Mouse (Mus musculus): ENCODE measurements around the gene Tcap. TPM values are rescaled to one million over a fixed set of nuclear protein-coding genes. Genes with fewer than 3 reads are reported as not detected.

The Tcap gene
- polyA plus RNA-seq, 1 experiment from 2014 or later: 7.5 TPM

DNA sequence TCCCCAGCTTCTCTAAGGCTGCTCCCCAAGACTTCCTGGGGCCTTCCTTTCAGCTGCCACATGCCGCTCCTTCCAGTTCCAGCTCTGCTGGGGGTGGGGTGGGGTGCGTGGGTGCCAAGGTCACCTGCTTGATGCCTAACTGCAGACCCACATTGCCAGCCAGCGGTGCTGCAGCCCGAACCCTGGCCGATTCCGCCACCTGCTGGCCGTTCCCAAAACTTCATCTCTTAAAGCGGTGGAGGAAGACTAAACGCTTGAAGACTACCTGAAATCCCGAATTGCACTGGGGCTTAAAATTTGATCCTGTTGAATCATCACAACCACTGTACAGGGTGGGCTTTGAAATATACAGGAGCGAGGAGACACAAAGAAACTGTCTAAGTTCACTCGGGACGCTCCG is 38.4 kb upstream of the Tcap start:
- Histone ChIP-seq H3K4me3 (no peak overlapping the region; the same call in 1 of the 2 replicates), H3K36me3 (no peaks in the 10 kb centered on the region), H3K9me3 (no peaks in the 10 kb centered on the region), H3K4me2 (peak overlapping the region; percentile 38; the same call in 1 of the 2 replicates), H3K27ac (no peak overlapping the region), H3K27me3 (peaks cover 82% of the 10 kb centered on the region), H3K4me1 (peaks cover 22% of the 10 kb centered on the region), H3K9ac (no peak overlapping the region)
- WGBS: 1% methylated on average over 14 of the region's 14 CpGs
- no peak for ATAC-seq (ENCODE audit: borderline replicate concordance, extremely low read depth, low FRiP score, low TSS enrichment)

DNA sequence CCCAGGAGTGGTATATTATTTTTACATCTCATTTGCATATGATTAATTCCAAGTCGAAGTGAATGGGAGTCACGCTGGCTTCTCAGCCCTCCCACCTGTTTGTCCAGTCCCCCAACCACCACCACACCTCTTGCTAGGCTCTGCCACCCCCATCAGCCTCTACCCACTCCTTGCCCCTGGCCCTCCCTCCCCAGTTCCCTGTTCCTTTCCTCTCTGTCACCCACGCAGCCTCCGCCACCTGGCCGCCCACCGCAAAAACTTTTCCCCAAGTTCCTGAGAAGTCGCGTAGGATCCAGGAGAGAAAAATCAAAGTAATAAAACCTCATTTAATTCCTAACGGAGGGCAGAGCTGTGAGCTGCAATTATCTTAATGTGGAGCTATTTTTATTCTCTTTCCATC is 37.4 kb upstream of the Tcap start:
- no peak for ATAC-seq (ENCODE audit: borderline replicate concordance, extremely low read depth, low FRiP score, low TSS enrichment)
- H3K9me3 ChIP-seq: no peaks in the 10 kb centered on the region
- no peaks in the 10 kb centered on the region for H3K36me3 ChIP-seq
- H3K4me3 ChIP-seq: no peak overlapping the region
- no peak overlapping the region for H3K9ac ChIP-seq
- WGBS: 18% methylated on average over 9 of the region's 9 CpGs
- H3K27ac ChIP-seq: no peak overlapping the region
- no peak overlapping the region for H3K4me2 ChIP-seq
- H3K27me3 ChIP-seq: peaks cover 83% of the 10 kb centered on the region
- H3K4me1 ChIP-seq: peaks cover 22% of the 10 kb centered on the region

DNA sequence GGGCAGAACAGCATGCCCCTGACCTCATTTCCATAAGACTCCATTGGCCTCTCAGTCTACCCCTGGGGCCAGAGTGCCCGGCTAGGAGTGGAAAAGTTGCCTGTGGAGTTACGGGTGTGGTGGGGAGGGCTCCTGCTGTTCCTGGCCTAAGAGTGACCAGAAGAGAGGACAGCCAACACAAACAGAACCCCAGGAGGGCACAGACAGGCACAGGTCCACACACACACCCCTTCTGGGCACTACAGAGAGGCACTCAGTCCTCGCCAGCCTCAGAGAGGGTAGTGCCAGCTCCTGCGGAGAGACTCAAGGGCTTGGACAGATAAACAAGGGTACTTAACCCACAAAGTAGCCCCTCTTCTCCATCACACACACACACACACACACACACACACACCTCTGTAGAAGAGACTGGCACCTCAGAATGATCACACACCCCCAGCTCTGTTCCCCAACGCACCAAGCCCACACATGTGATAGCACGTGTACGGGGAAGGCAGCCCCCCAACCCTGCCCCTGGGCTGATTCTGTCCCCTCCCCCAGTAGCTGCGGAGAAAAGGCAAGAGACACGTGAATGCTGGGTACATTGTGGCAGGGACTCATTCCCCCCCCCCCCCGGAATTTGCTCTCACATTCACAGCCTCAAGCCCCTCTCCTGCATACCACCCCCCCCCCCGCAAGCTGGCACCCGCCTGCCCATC is 36.1 kb upstream of the Tcap start:
- H3K4me1 ChIP-seq: peaks cover 17% of the 10 kb centered on the region
- peaks cover 82% of the 10 kb centered on the region for H3K27me3 ChIP-seq
- WGBS: 7% methylated on average over 11 of the region's 12 CpGs
- no peak for ATAC-seq (ENCODE audit: borderline replicate concordance, extremely low read depth, low FRiP score, low TSS enrichment)
- no peak overlapping the region for H3K9ac ChIP-seq
- H3K27ac ChIP-seq: no peak overlapping the region
- no peaks in the 10 kb centered on the region for H3K36me3 ChIP-seq
- H3K4me3 ChIP-seq: no peak overlapping the region
- no peaks in the 10 kb centered on the region for H3K9me3 ChIP-seq
- peak overlapping the region; percentile 91; the same call in 1 of the 2 replicates for H3K4me2 ChIP-seq

DNA sequence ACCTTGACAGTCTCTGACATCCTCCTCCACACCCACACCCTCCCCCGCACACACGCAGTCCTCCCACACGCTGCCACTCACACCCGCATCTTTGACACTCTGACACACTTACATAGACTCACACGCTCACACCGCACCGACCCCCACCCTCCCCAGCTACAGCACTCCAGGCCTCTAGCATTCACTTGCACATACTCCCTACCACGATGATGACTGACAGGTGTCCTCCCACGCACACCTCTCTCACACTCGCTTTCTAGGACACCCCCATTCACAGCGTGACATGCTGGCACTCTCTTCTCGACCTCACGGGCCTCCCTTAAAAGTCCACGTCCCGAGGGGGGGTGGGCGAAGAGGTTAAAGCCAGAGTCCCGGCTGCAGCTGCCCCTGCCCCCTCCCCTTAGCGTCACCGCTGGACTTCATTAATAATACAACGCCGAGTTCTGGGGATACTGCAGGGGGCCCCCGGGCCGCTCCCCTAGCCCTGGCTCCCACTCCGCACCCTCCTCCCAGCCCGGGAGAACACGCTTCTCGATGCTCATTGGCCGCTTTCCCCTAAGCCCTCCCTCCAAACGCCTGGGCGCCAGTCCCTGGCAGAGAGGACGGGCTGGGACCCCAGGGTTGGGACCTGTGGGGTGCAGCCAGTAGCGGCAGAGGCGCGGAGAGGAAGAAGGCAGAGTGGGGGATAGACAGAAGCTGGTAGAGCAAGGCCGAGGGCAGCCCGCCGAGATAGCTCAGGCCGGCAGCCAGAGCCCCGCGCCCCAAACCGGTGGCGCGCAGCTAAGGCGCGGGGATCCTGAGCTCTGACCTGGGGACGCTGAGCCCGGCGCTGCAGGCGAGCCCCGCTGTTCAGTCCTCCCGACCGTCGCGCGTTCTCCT is 35.3 kb upstream of the Tcap start, which contains the start of gene Ppp1r1b:
Ppp1r1b (plus strand) TSS at position 322 of the 879 bp plus-strand sequence.
- H3K36me3 ChIP-seq: no peaks in the 10 kb centered on the region
- H3K9me3 ChIP-seq: no peaks in the 10 kb centered on the region
- H3K4me3 ChIP-seq: peak within 1 kb of the TSS; percentile 45
- H3K9ac ChIP-seq: peak within 1 kb of the TSS; percentile 33
- H3K27me3 ChIP-seq: peaks cover 90% of the 10 kb centered on the region
- peaks cover 17% of the 10 kb centered on the region for H3K4me1 ChIP-seq
- WGBS: under 1% methylated on average over 55 of the region's 55 CpGs
- H3K27ac ChIP-seq: no peak within 1 kb of the TSS
- ATAC-seq (ENCODE audit: borderline replicate concordance, extremely low read depth, low FRiP score, low TSS enrichment): 0 out of 2 replicates have a peak, but pooled peaks have one; percentile 24
- peak within 1 kb of the TSS; percentile 91 for H3K4me2 ChIP-seq

DNA sequence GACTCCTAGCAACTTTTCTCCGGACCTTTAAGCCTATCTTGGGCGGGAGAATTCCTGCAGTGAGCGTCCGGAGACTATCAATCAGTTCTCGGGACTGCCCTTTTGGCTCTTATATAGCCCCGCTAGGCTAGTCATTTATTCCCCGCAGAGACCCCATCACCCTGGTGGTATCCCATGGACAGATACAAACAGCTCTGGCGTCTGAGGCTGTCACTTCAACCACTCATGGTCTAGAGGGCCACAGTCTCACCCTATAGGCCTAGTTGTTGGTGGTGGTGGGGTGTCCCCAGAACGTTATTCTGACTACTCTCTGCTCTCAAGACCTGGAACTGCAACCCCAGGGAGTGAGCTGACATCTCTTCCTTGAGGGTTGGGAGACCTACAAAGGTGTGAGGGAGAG is 34.3 kb upstream of the Tcap start:
- H3K27me3 ChIP-seq: peaks cover 91% of the 10 kb centered on the region
- no peaks in the 10 kb centered on the region for H3K36me3 ChIP-seq
- no peak overlapping the region for H3K27ac ChIP-seq
- no peaks in the 10 kb centered on the region for H3K9me3 ChIP-seq
- no peak overlapping the region for H3K9ac ChIP-seq
- H3K4me3 ChIP-seq: peak overlapping the region; percentile 45
- peak overlapping the region; percentile 91 for H3K4me2 ChIP-seq
- no peak for ATAC-seq (ENCODE audit: borderline replicate concordance, extremely low read depth, low FRiP score, low TSS enrichment)
- peaks cover 25% of the 10 kb centered on the region for H3K4me1 ChIP-seq
- 7% methylated on average over 9 of the region's 9 CpGs for WGBS

DNA sequence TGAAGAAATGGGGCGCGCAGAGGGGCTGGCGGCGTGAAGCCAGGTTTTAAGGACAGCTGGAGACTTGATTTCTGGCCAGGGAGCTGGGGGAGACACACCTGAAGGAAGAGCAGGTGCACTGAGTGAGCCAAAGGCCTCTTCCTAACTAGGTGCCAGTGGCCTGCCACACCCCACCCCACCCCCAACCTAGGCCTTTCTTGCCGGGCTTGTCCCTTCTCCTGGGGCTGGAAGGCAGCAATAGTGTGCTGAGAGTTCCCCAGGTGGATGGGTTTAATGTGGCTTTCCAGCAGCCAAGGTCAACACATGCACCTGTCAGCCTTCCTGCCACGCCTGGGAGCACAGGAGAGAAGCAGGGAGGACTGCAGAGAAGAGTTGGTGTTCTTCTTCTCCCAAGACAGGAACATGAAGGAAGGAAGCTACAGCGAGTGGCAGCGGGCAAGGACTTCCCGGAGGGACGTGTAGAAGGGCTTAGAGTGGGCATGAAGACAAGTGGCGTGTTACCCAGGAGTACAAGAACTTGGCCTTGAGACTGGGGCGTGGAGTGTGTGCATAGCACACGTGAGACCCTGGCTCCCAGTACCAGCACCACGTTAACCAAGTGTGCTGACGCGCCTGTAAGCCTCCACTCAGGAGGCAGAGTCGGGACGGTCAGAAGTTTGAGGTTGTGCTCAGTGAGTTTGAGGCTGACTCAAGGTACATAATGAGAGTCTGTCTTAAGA is 31.2 kb upstream of the Tcap start:
- Histone ChIP-seq H3K4me1 (peaks cover 45% of the 10 kb centered on the region), H3K4me3 (no peak overlapping the region), H3K4me2 (no peak overlapping the region), H3K9ac (no peak overlapping the region), H3K36me3 (no peaks in the 10 kb centered on the region), H3K27ac (no peak overlapping the region), H3K9me3 (no peaks in the 10 kb centered on the region), H3K27me3 (peaks cover 70% of the 10 kb centered on the region)
- WGBS: 65% methylated on average over 18 of the region's 18 CpGs
- ATAC-seq (ENCODE audit: borderline replicate concordance, extremely low read depth, low FRiP score, low TSS enrichment): no peak

DNA sequence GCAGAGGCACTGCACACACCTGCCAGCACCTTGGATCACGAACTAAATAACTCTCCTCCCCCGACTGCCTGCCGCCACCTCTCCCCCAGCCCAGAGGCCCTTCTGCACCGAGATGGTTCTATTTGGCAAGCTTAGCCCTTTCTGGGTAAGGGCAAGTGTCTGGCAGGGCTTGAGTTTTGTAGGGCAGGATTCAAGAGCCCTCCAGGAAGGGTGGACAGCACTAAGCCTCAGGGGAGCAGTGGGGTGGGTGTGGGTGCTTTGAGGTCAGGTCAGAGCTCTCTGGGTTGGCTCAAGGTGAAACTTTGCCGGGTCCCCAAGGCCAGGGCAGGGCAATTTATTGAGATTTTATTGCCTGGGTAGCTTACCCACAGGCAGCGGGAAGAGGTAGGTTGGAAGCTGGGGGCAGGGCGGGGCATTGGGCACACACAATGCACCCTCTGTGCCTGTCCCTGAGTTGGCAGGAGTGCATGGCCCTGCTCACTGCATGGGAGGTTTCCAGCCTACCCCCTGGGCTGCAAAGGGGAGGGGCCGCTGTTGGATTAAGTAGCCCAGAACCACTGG is 29.9 kb upstream of the Tcap start:
- Histone ChIP-seq H3K4me2 (no peak overlapping the region), H3K4me1 (peaks cover 40% of the 10 kb centered on the region), H3K9ac (no peak overlapping the region), H3K9me3 (no peaks in the 10 kb centered on the region), H3K27me3 (peaks cover 57% of the 10 kb centered on the region), H3K4me3 (no peak overlapping the region), H3K36me3 (no peaks in the 10 kb centered on the region), H3K27ac (peak overlapping the region; percentile 8; the same call in 1 of the 2 replicates)
- ATAC-seq (ENCODE audit: borderline replicate concordance, extremely low read depth, low FRiP score, low TSS enrichment): no peak
- 28% methylated on average over 8 of the region's 8 CpGs for WGBS

DNA sequence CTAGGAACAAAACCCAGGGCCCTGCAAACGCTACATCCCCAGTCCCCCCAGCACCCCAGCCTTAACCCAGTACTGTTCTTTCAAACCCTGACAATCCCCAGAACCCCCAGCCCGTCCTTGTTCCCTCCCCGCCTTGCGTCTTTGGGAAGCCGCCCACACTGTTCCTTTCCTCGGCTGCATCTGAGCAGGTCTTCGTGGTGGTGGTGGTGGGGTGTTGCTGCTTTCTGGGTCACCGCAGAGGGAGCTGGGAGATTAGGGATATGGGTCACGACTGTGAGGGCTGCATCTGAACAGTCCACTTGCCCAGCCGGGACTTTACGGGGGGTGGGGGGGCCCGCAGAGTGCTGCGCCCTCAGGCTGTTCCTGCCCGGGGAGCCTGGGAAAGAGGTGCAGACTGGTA is 29.2 kb upstream of the Tcap start:
- ATAC-seq (ENCODE audit: borderline replicate concordance, extremely low read depth, low FRiP score, low TSS enrichment): no peak
- WGBS: 60% methylated on average over 14 of the region's 14 CpGs
- no peaks in the 10 kb centered on the region for H3K9me3 ChIP-seq
- no peak overlapping the region for H3K9ac ChIP-seq
- H3K36me3 ChIP-seq: no peaks in the 10 kb centered on the region
- no peak overlapping the region for H3K4me2 ChIP-seq
- no peak overlapping the region for H3K4me3 ChIP-seq
- H3K27ac ChIP-seq: no peak overlapping the region
- H3K4me1 ChIP-seq: peaks cover 42% of the 10 kb centered on the region
- peaks cover 50% of the 10 kb centered on the region for H3K27me3 ChIP-seq

DNA sequence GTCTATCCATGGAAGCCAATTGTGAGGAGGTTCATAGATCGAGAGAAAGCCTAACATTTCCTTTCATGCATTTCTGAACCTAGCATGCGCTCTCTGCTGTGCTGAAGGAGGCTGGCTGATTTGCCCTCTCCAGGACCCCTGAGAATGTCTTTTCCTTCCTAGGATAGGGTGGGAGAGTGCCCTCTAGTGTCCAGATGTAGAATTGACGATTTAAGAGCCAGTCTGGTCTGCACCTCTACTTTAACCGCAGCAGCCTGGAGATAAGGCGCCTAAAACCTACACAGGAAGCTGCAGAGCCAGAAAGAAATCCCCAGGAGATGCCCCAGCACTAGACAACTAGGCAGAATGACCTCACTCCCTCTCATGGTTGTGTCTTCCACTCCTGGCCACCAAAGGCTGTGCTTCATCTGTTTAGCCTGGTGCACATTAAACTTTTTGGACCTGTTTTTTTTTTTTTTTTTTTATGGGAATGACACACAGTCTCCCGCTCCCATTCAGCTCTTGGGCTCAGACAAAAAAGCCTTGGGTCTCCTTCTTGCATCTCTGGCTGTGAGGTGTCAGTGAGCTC is 27.8 kb upstream of the Tcap start:
- Histone ChIP-seq H3K4me2 (no peak overlapping the region), H3K9ac (no peak overlapping the region), H3K4me3 (no peak overlapping the region), H3K27me3 (peaks cover 36% of the 10 kb centered on the region), H3K27ac (0 out of 2 replicates have a peak overlapping the region, but pooled peaks have one; percentile 15), H3K9me3 (no peaks in the 10 kb centered on the region), H3K4me1 (peaks cover 47% of the 10 kb centered on the region), H3K36me3 (no peaks in the 10 kb centered on the region)
- WGBS: 5% methylated on average over 6 of the region's 6 CpGs
- ATAC-seq (ENCODE audit: borderline replicate concordance, extremely low read depth, low FRiP score, low TSS enrichment): no peak

DNA sequence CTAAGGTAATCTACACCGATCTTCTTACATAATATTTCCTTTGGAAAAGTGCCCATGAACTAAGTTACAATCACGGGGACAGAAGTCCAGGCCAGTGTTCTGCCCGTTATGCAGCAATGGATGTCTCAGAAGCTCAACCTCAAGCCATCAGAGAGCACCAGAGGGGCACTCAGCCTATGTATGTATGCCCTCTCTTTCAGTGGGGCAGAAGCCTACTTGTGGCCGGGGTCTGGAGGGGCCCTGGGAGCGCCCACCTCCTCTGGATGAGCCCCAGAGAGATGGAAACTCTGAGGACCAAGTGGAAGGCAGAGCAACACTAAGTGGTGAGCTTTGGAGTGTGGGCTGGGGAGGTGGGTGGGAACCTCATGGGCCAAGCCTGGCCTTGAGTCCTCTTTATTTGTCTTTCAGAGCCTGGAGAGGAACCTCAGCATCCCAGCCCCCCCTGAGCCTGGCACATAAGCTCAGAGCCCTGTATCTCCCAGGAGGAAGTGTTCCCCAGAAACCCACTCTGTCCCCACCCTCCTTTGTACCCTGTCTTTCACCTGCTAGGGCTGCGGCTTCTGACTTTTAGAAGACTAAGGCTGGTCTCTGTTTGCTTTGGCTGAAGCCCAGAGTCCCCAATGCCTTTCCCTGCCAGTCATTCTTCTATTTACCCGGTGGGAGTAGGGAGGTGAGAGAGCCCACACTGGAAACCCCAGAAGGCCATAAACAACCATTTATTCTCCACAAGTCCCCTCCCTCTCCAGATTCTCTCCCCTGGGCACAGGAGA is 26.8 kb upstream of the Tcap start:
- Histone ChIP-seq H3K4me3 (no peak overlapping the region), H3K27me3 (peaks cover 27% of the 10 kb centered on the region; the same call in 1 of the 2 replicates), H3K27ac (peak overlapping the region; percentile 96), H3K36me3 (no peaks in the 10 kb centered on the region), H3K4me2 (peak overlapping the region; percentile 76), H3K9me3 (no peaks in the 10 kb centered on the region), H3K9ac (peak overlapping the region; percentile 34; the same call in 1 of the 2 replicates), H3K4me1 (peaks cover 52% of the 10 kb centered on the region)
- ATAC-seq (ENCODE audit: borderline replicate concordance, extremely low read depth, low FRiP score, low TSS enrichment): peak; percentile 14; the same call in 1 of the 2 replicates
- WGBS: 50% methylated on average over 7 of the region's 7 CpGs
